Mouse (Mus musculus): ENCODE measurements around the gene App. TPM values are rescaled to one million over a fixed set of nuclear protein-coding genes. Genes with fewer than 3 reads are reported as not detected.

The App gene
- 436 and 470 TPM in 2 replicates for polyA plus RNA-seq (2015; fragmentation: Nextera tagmentation; extraction: Ambion mirVana)

- Histone ChIP-seq H3K4me2 (ENCODE audit: low read length) (peak within 1 kb of the TSS; percentile 87), H3K27ac (ENCODE audit: low read length) (peak within 1 kb of the TSS; percentile 96), H3K9ac (ENCODE audit: low read depth, low read length) (peak within 1 kb of the TSS; percentile 99), H3K4me1 (ENCODE audit: control insufficient read depth, insufficient read depth, low read length) (peaks cover 25% of the 10 kb centered on the region), H3K9me3 (replicated peaks; ENCODE audit: control insufficient read depth, low read length, poor library complexity, severe bottlenecking) (no peaks in the 10 kb centered on the region), H3K27me3 (ENCODE audit: control insufficient read depth, insufficient read depth, low read depth, low read length) (no peaks in the 10 kb centered on the region), H3K4me3 (ENCODE audit: low read depth, low read length) (peak within 1 kb of the TSS; percentile 80), H3K36me3 (ENCODE audit: control insufficient read depth, insufficient read depth, low read length) (no peaks in the 10 kb centered on the region; the same call in 1 of the 2 replicates)
- ATAC-seq, result peak; percentile 88
- WGBS, result under 1% methylated on average over 78 of the region's 78 CpGs
These were observed at the start of gene App for GRCm38 (mm10) chr16:85173373-85174081. App (minus strand) TSS chr16:85173766.

GRCm38 (mm10) chr16:85215846-85216245 is 42.3 kb upstream of the App start:
- Histone ChIP-seq H3K4me3 (ENCODE audit: low read depth, low read length) (no peak overlapping the region), H3K27ac (ENCODE audit: low read length) (no peak overlapping the region), H3K9ac (ENCODE audit: low read depth, low read length) (no peak overlapping the region), H3K9me3 (replicated peaks; ENCODE audit: control insufficient read depth, low read length, poor library complexity, severe bottlenecking) (no peaks in the 10 kb centered on the region), H3K4me2 (ENCODE audit: low read length) (no peak overlapping the region), H3K4me1 (ENCODE audit: control insufficient read depth, insufficient read depth, low read length) (no peaks in the 10 kb centered on the region), H3K27me3 (ENCODE audit: control insufficient read depth, insufficient read depth, low read depth, low read length) (no peaks in the 10 kb centered on the region), H3K36me3 (ENCODE audit: control insufficient read depth, insufficient read depth, low read length) (no peaks in the 10 kb centered on the region)
- 78% methylated on average over 9 of the region's 9 CpGs for WGBS
- no peak for ATAC-seq

GRCm38 (mm10) chr16:85215173-85215572 is 41.6 kb upstream of the App start:
- 83% methylated on average over 9 of the region's 9 CpGs for WGBS
- Histone ChIP-seq H3K36me3 (ENCODE audit: control insufficient read depth, insufficient read depth, low read length) (no peaks in the 10 kb centered on the region), H3K4me2 (ENCODE audit: low read length) (no peak overlapping the region), H3K4me1 (ENCODE audit: control insufficient read depth, insufficient read depth, low read length) (no peaks in the 10 kb centered on the region), H3K27me3 (ENCODE audit: control insufficient read depth, insufficient read depth, low read depth, low read length) (no peaks in the 10 kb centered on the region), H3K4me3 (ENCODE audit: low read depth, low read length) (no peak overlapping the region), H3K9ac (ENCODE audit: low read depth, low read length) (no peak overlapping the region), H3K27ac (ENCODE audit: low read length) (no peak overlapping the region), H3K9me3 (replicated peaks; ENCODE audit: control insufficient read depth, low read length, poor library complexity, severe bottlenecking) (no peaks in the 10 kb centered on the region)
- ATAC-seq, result no peak

GRCm38 (mm10) chr16:85195622-85196021 is 22.1 kb upstream of the App start:
- WGBS, result 71% methylated on average over 6 of the region's 6 CpGs
- H3K27ac ChIP-seq (ENCODE audit: low read length), result no peak overlapping the region

GRCm38 (mm10) chr16:85195167-85195566 is 21.6 kb upstream of the App start:
- WGBS, result 79% methylated on average over 6 of the region's 6 CpGs
- Histone ChIP-seq H3K36me3 (ENCODE audit: control insufficient read depth, insufficient read depth, low read length) (no peaks in the 10 kb centered on the region), H3K4me1 (ENCODE audit: control insufficient read depth, insufficient read depth, low read length) (no peaks in the 10 kb centered on the region), H3K27me3 (ENCODE audit: control insufficient read depth, insufficient read depth, low read depth, low read length) (no peaks in the 10 kb centered on the region), H3K9ac (ENCODE audit: low read depth, low read length) (no peak overlapping the region), H3K4me3 (ENCODE audit: low read depth, low read length) (no peak overlapping the region), H3K27ac (ENCODE audit: low read length) (no peak overlapping the region), H3K4me2 (ENCODE audit: low read length) (no peak overlapping the region), H3K9me3 (replicated peaks; ENCODE audit: control insufficient read depth, low read length, poor library complexity, severe bottlenecking) (no peaks in the 10 kb centered on the region)
- ATAC-seq, result no peak

More at GRCm38 (mm10) chr16:85195622-85196021, 22.1 kb upstream of the App start:
- no peak overlapping the region for H3K4me3 ChIP-seq (ENCODE audit: low read depth, low read length)
- H3K9ac ChIP-seq (ENCODE audit: low read depth, low read length), result no peak overlapping the region
- no peaks in the 10 kb centered on the region for H3K9me3 ChIP-seq (replicated peaks; ENCODE audit: control insufficient read depth, low read length, poor library complexity, severe bottlenecking)
- H3K4me1 ChIP-seq (ENCODE audit: control insufficient read depth, insufficient read depth, low read length), result no peaks in the 10 kb centered on the region
- no peak overlapping the region for H3K4me2 ChIP-seq (ENCODE audit: low read length)
- H3K36me3 ChIP-seq (ENCODE audit: control insufficient read depth, insufficient read depth, low read length), result no peaks in the 10 kb centered on the region
- no peak for ATAC-seq
- H3K27me3 ChIP-seq (ENCODE audit: control insufficient read depth, insufficient read depth, low read depth, low read length), result no peaks in the 10 kb centered on the region

- no peak overlapping the region for H3K9ac ChIP-seq (ENCODE audit: low read depth, low read length)
- no peaks in the 10 kb centered on the region for H3K4me1 ChIP-seq (ENCODE audit: control insufficient read depth, insufficient read depth, low read length)
These were observed 7.9 kb upstream of the App start for GRCm38 (mm10) chr16:85181502-85181901.

GRCm38 (mm10) chr16:85180710-85181109 is 7.1 kb upstream of the App start:
- Histone ChIP-seq H3K27me3 (ENCODE audit: control insufficient read depth, insufficient read depth, low read depth, low read length) (no peaks in the 10 kb centered on the region), H3K9ac (ENCODE audit: low read depth, low read length) (no peak overlapping the region), H3K4me3 (ENCODE audit: low read depth, low read length) (no peak overlapping the region), H3K36me3 (ENCODE audit: control insufficient read depth, insufficient read depth, low read length) (no peaks in the 10 kb centered on the region), H3K9me3 (replicated peaks; ENCODE audit: control insufficient read depth, low read length, poor library complexity, severe bottlenecking) (no peaks in the 10 kb centered on the region), H3K4me2 (ENCODE audit: low read length) (no peak overlapping the region), H3K4me1 (ENCODE audit: control insufficient read depth, insufficient read depth, low read length) (no peaks in the 10 kb centered on the region), H3K27ac (ENCODE audit: low read length) (no peak overlapping the region)
- no peak for ATAC-seq
- 69% methylated on average over 3 of the region's 3 CpGs for WGBS

More at GRCm38 (mm10) chr16:85181502-85181901, 7.9 kb upstream of the App start:
- ATAC-seq, result no peak
- no peak overlapping the region for H3K4me3 ChIP-seq (ENCODE audit: low read depth, low read length)
- no peaks in the 10 kb centered on the region for H3K27me3 ChIP-seq (ENCODE audit: control insufficient read depth, insufficient read depth, low read depth, low read length)
- no peaks in the 10 kb centered on the region for H3K36me3 ChIP-seq (ENCODE audit: control insufficient read depth, insufficient read depth, low read length)
- no peak overlapping the region for H3K27ac ChIP-seq (ENCODE audit: low read length)
- no peaks in the 10 kb centered on the region for H3K9me3 ChIP-seq (replicated peaks; ENCODE audit: control insufficient read depth, low read length, poor library complexity, severe bottlenecking)
- WGBS, result 70% methylated on average over 3 of the region's 3 CpGs
- no peak overlapping the region for H3K4me2 ChIP-seq (ENCODE audit: low read length)

GRCm38 (mm10) chr16:85176666-85177065 is 3.1 kb upstream of the App start:
- Histone ChIP-seq H3K4me2 (ENCODE audit: low read length) (no peak overlapping the region), H3K4me1 (ENCODE audit: control insufficient read depth, insufficient read depth, low read length) (no peaks in the 10 kb centered on the region), H3K9me3 (replicated peaks; ENCODE audit: control insufficient read depth, low read length, poor library complexity, severe bottlenecking) (no peaks in the 10 kb centered on the region), H3K9ac (ENCODE audit: low read depth, low read length) (no peak overlapping the region), H3K4me3 (ENCODE audit: low read depth, low read length) (no peak overlapping the region), H3K27me3 (ENCODE audit: control insufficient read depth, insufficient read depth, low read depth, low read length) (no peaks in the 10 kb centered on the region), H3K27ac (ENCODE audit: low read length) (no peak overlapping the region), H3K36me3 (ENCODE audit: control insufficient read depth, insufficient read depth, low read length) (no peaks in the 10 kb centered on the region)
- no peak for ATAC-seq
- WGBS, result 39% methylated on average over 3 of the region's 3 CpGs

- peak overlapping the region; percentile 99 for H3K9ac ChIP-seq (ENCODE audit: low read depth, low read length)
- H3K27ac ChIP-seq (ENCODE audit: low read length), result peak overlapping the region; percentile 96
- WGBS, result under 1% methylated on average over 66 of the region's 68 CpGs
- H3K9me3 ChIP-seq (replicated peaks; ENCODE audit: control insufficient read depth, low read length, poor library complexity, severe bottlenecking), result no peaks in the 10 kb centered on the region
- peak overlapping the region; percentile 80 for H3K4me3 ChIP-seq (ENCODE audit: low read depth, low read length)
- peak overlapping the region; percentile 87 for H3K4me2 ChIP-seq (ENCODE audit: low read length)
- H3K36me3 ChIP-seq (ENCODE audit: control insufficient read depth, insufficient read depth, low read length), result no peaks in the 10 kb centered on the region; the same call in 1 of the 2 replicates
- peaks cover 28% of the 10 kb centered on the region for H3K4me1 ChIP-seq (ENCODE audit: control insufficient read depth, insufficient read depth, low read length)
- peak; percentile 80 for ATAC-seq
- no peaks in the 10 kb centered on the region for H3K27me3 ChIP-seq (ENCODE audit: control insufficient read depth, insufficient read depth, low read depth, low read length)
These were observed 794 bp downstream of the App start for GRCm38 (mm10) chr16:85172571-85173372.
